Mouse (Mus musculus): ENCODE results near the gene Fzd2. TPM values are rescaled to one million over a fixed set of nuclear protein-coding genes. Genes with fewer than 3 reads are reported as not detected.

Fzd2 gene
- polyA plus RNA-seq, 1 experiment, result 75.0 TPM

GRCm38 (mm10) chr11:102609483-102609882, 5.3 kb downstream of the Fzd2 start:
- TF ChIP-seq POLR2A (IDR thresholded peaks at IDR 0.05; ENCODE audit: low read depth, low read length) (no peak), CTCF (IDR thresholded peaks at IDR 0.05; ENCODE audit: borderline replicate concordance, insufficient read depth, low read length) (no peak)
- Histone ChIP-seq H3K4me1 (ENCODE audit: control insufficient read depth, insufficient read depth, low read length) (peaks cover 14% of the 10 kb centered on the region), H3K27ac (ENCODE audit: insufficient read depth, low read length) (no peak overlapping the region), H3K4me3 (ENCODE audit: insufficient read depth, low read length) (no peak overlapping the region)

GRCm38 (mm10) chr11:102610260-102610659, 6.1 kb downstream of the Fzd2 start:
- H3K27ac ChIP-seq (ENCODE audit: insufficient read depth, low read length), result no peak overlapping the region
- H3K4me3 ChIP-seq (ENCODE audit: insufficient read depth, low read length), result no peak overlapping the region
- H3K4me1 ChIP-seq (ENCODE audit: control insufficient read depth, insufficient read depth, low read length), result peaks cover 14% of the 10 kb centered on the region
- TF ChIP-seq CTCF (IDR thresholded peaks at IDR 0.05; ENCODE audit: borderline replicate concordance, insufficient read depth, low read length) (no peak), POLR2A (IDR thresholded peaks at IDR 0.05; ENCODE audit: low read depth, low read length) (peak; percentile 1; the same call in 1 of the 2 replicates)

GRCm38 (mm10) chr11:102610675-102611316, 6.6 kb downstream of the Fzd2 start:
- peaks cover 14% of the 10 kb centered on the region for H3K4me1 ChIP-seq (ENCODE audit: control insufficient read depth, insufficient read depth, low read length)
- TF ChIP-seq POLR2A (IDR thresholded peaks at IDR 0.05; ENCODE audit: low read depth, low read length) (no peak), CTCF (IDR thresholded peaks at IDR 0.05; ENCODE audit: borderline replicate concordance, insufficient read depth, low read length) (no peak)
- H3K4me3 ChIP-seq (ENCODE audit: insufficient read depth, low read length), result no peak overlapping the region
- no peak overlapping the region for H3K27ac ChIP-seq (ENCODE audit: insufficient read depth, low read length)

- Histone ChIP-seq H3K4me3 (ENCODE audit: insufficient read depth, low read length) (no peak overlapping the region), H3K27ac (ENCODE audit: insufficient read depth, low read length) (no peak overlapping the region), H3K4me1 (ENCODE audit: control insufficient read depth, insufficient read depth, low read length) (peaks cover 14% of the 10 kb centered on the region)
- TF ChIP-seq POLR2A (IDR thresholded peaks at IDR 0.05; ENCODE audit: low read depth, low read length) (no peak), CTCF (IDR thresholded peaks at IDR 0.05; ENCODE audit: borderline replicate concordance, insufficient read depth, low read length) (no peak)
These were observed 7.1 kb downstream of the Fzd2 start for GRCm38 (mm10) chr11:102611317-102611705.

GRCm38 (mm10) chr11:102619449-102619848, 15.3 kb downstream of the Fzd2 start:
- no peak overlapping the region for H3K4me3 ChIP-seq (ENCODE audit: insufficient read depth, low read length)
- peaks cover 7% of the 10 kb centered on the region; the same call in 1 of the 2 replicates for H3K4me1 ChIP-seq (ENCODE audit: control insufficient read depth, insufficient read depth, low read length)
- TF ChIP-seq POLR2A (IDR thresholded peaks at IDR 0.05; ENCODE audit: low read depth, low read length) (no peak), CTCF (IDR thresholded peaks at IDR 0.05; ENCODE audit: borderline replicate concordance, insufficient read depth, low read length) (no peak)
- H3K27ac ChIP-seq (ENCODE audit: insufficient read depth, low read length), result no peak overlapping the region

GRCm38 (mm10) chr11:102623876-102624789, 19.9 kb downstream of the Fzd2 start:
- Histone ChIP-seq H3K4me1 (ENCODE audit: control insufficient read depth, insufficient read depth, low read length) (peaks cover 14% of the 10 kb centered on the region), H3K4me3 (ENCODE audit: insufficient read depth, low read length) (no peak overlapping the region), H3K27ac (ENCODE audit: insufficient read depth, low read length) (peak overlapping the region; percentile 89)
- TF ChIP-seq POLR2A (IDR thresholded peaks at IDR 0.05; ENCODE audit: low read depth, low read length) (peak; percentile 33; the same call in 1 of the 2 replicates), CTCF (IDR thresholded peaks at IDR 0.05; ENCODE audit: borderline replicate concordance, insufficient read depth, low read length) (no peak)

GRCm38 (mm10) chr11:102624888-102625407, 20.8 kb downstream of the Fzd2 start:
- TF ChIP-seq CTCF (IDR thresholded peaks at IDR 0.05; ENCODE audit: borderline replicate concordance, insufficient read depth, low read length) (no peak), POLR2A (IDR thresholded peaks at IDR 0.05; ENCODE audit: low read depth, low read length) (no peak)
- Histone ChIP-seq H3K27ac (ENCODE audit: insufficient read depth, low read length) (peak overlapping the region; percentile 89), H3K4me1 (ENCODE audit: control insufficient read depth, insufficient read depth, low read length) (peaks cover 14% of the 10 kb centered on the region), H3K4me3 (ENCODE audit: insufficient read depth, low read length) (no peak overlapping the region)

- no peak for TF ChIP-seq POLR2A (IDR thresholded peaks at IDR 0.05; ENCODE audit: low read depth, low read length)
- no peak for TF ChIP-seq CTCF (IDR thresholded peaks at IDR 0.05; ENCODE audit: borderline replicate concordance, insufficient read depth, low read length)
- Histone ChIP-seq H3K4me1 (ENCODE audit: control insufficient read depth, insufficient read depth, low read length) (peaks cover 14% of the 10 kb centered on the region), H3K4me3 (ENCODE audit: insufficient read depth, low read length) (no peak overlapping the region), H3K27ac (ENCODE audit: insufficient read depth, low read length) (no peak overlapping the region)
These were observed 23.2 kb downstream of the Fzd2 start for GRCm38 (mm10) chr11:102627171-102627931.

GRCm38 (mm10) chr11:102628529-102628928, 24.3 kb downstream of the Fzd2 start:
- H3K4me1 ChIP-seq (ENCODE audit: control insufficient read depth, insufficient read depth, low read length), result peaks cover 12% of the 10 kb centered on the region

More at GRCm38 (mm10) chr11:102628529-102628928, 24.3 kb downstream of the Fzd2 start:
- no peak overlapping the region for H3K4me3 ChIP-seq (ENCODE audit: insufficient read depth, low read length)
- no peak overlapping the region for H3K27ac ChIP-seq (ENCODE audit: insufficient read depth, low read length)
- no peak for TF ChIP-seq POLR2A (IDR thresholded peaks at IDR 0.05; ENCODE audit: low read depth, low read length)
- TF ChIP-seq CTCF (IDR thresholded peaks at IDR 0.05; ENCODE audit: borderline replicate concordance, insufficient read depth, low read length), result no peak
